Mouse (Mus musculus): ENCODE results near the gene Snx20.

- TF ChIP-seq POLR2A (IDR thresholded peaks at IDR 0.05; ENCODE audit: borderline replicate concordance, extremely low read depth, low read depth, low read length): no peak
- no peak for TF ChIP-seq CTCF (IDR thresholded peaks at IDR 0.05; ENCODE audit: insufficient read depth, low read length)
Measured at GRCm38 (mm10) chr8:88681046-88681445, 45.1 kb upstream of the Snx20 start.

Measured in lung, adult 2 months (tissue).